Mouse (Mus musculus): ENCODE results near the gene Ppp1r14b. TPM values are rescaled to one million over a fixed set of nuclear protein-coding genes. Genes with fewer than 3 reads are reported as not detected.

Gene Ppp1r14b
- polyA plus RNA-seq, 1 experiment from 2014 or later: 60.5 TPM

GRCm38 (mm10) chr19:6942249-6942691, 32.5 kb upstream of the Ppp1r14b start, which contains the start of gene Gpr137:
Gpr137 (minus strand) TSS chr19:6942480.
- WGBS: under 1% methylated on average over 27 of the region's 27 CpGs
- H3K4me3 ChIP-seq (ENCODE audit: low read depth, low read length): peak within 1 kb of the TSS; percentile 84

GRCm38 (mm10) chr19:6942764-6943163, 32.0 kb upstream of the Ppp1r14b start:
- H3K36me3 ChIP-seq (ENCODE audit: insufficient read depth, low read length): no peaks in the 10 kb centered on the region
- ATAC-seq: no peak
- peak overlapping the region; percentile 61; the same call in 1 of the 2 replicates for H3K9ac ChIP-seq (replicated peaks; ENCODE audit: low read depth)
- peaks cover 4% of the 10 kb centered on the region for H3K4me1 ChIP-seq (ENCODE audit: insufficient read depth, low read depth, low read length)
- H3K9me3 ChIP-seq (ENCODE audit: low read length): no peaks in the 10 kb centered on the region
- H3K4me2 ChIP-seq (replicated peaks; ENCODE audit: low read depth, low read length): peak overlapping the region; percentile 92
- H3K27me3 ChIP-seq (replicated peaks; ENCODE audit: insufficient read depth, low read length): no peaks in the 10 kb centered on the region
- TF ChIP-seq CTCF (IDR thresholded peaks at IDR 0.05) (no peak), EP300 (IDR thresholded peaks at IDR 0.05) (no peak)
- WGBS: 26% methylated on average over 5 of the region's 5 CpGs
- H3K4me3 ChIP-seq (ENCODE audit: low read depth, low read length): peak overlapping the region; percentile 84
- H3K27ac ChIP-seq (ENCODE audit: low read length): peak overlapping the region; percentile 93
- no peak for DNase-seq (ENCODE audit: low spot score)

More at GRCm38 (mm10) chr19:6942249-6942691, 32.5 kb upstream of the Ppp1r14b start, which contains the start of gene Gpr137:
- no peak for TF ChIP-seq EP300 (IDR thresholded peaks at IDR 0.05)
- TF ChIP-seq CTCF (IDR thresholded peaks at IDR 0.05): no peak; the same call in 1 of the 2 replicates
- ATAC-seq (peak; percentile 93), DNase-seq (ENCODE audit: low spot score) (peak; percentile 97)
- H3K9ac ChIP-seq (replicated peaks; ENCODE audit: low read depth): peak within 1 kb of the TSS; percentile 61
- H3K36me3 ChIP-seq (ENCODE audit: insufficient read depth, low read length): no peaks in the 10 kb centered on the region
- H3K4me2 ChIP-seq (replicated peaks; ENCODE audit: low read depth, low read length): peak within 1 kb of the TSS; percentile 92
- peak within 1 kb of the TSS; percentile 93 for H3K27ac ChIP-seq (ENCODE audit: low read length)
- no peaks in the 10 kb centered on the region for H3K9me3 ChIP-seq (ENCODE audit: low read length)
- H3K27me3 ChIP-seq (replicated peaks; ENCODE audit: insufficient read depth, low read length): no peaks in the 10 kb centered on the region
- peaks cover 4% of the 10 kb centered on the region for H3K4me1 ChIP-seq (ENCODE audit: insufficient read depth, low read depth, low read length)

GRCm38 (mm10) chr19:6943709-6944108, 31.1 kb upstream of the Ppp1r14b start:
- 92% methylated on average over 6 of the region's 6 CpGs for WGBS
- H3K27ac ChIP-seq (ENCODE audit: low read length): no peak overlapping the region
- no peak for ATAC-seq

GRCm38 (mm10) chr19:6947742-6948141, 27.0 kb upstream of the Ppp1r14b start:
- ATAC-seq (no peak), DNase-seq (ENCODE audit: low spot score) (no peak)
- no peak overlapping the region for H3K9ac ChIP-seq (replicated peaks; ENCODE audit: low read depth)
- no peak for TF ChIP-seq CTCF (IDR thresholded peaks at IDR 0.05)
- TF ChIP-seq EP300 (IDR thresholded peaks at IDR 0.05): no peak
- H3K4me1 ChIP-seq (ENCODE audit: insufficient read depth, low read depth, low read length): peaks cover 5% of the 10 kb centered on the region
- no peak overlapping the region for H3K27ac ChIP-seq (ENCODE audit: low read length)
- H3K4me3 ChIP-seq (ENCODE audit: low read depth, low read length): no peak overlapping the region
- H3K4me2 ChIP-seq (replicated peaks; ENCODE audit: low read depth, low read length): no peak overlapping the region
- no peaks in the 10 kb centered on the region for H3K36me3 ChIP-seq (ENCODE audit: insufficient read depth, low read length)
- no peaks in the 10 kb centered on the region for H3K9me3 ChIP-seq (ENCODE audit: low read length)
- 61% methylated on average over 4 of the region's 4 CpGs for WGBS
- no peaks in the 10 kb centered on the region for H3K27me3 ChIP-seq (replicated peaks; ENCODE audit: insufficient read depth, low read length)

More at GRCm38 (mm10) chr19:6943709-6944108, 31.1 kb upstream of the Ppp1r14b start:
- H3K9me3 ChIP-seq (ENCODE audit: low read length): no peaks in the 10 kb centered on the region
- no peaks in the 10 kb centered on the region for H3K27me3 ChIP-seq (replicated peaks; ENCODE audit: insufficient read depth, low read length)
- H3K4me2 ChIP-seq (replicated peaks; ENCODE audit: low read depth, low read length): no peak overlapping the region
- TF ChIP-seq EP300 (IDR thresholded peaks at IDR 0.05): no peak
- no peak for TF ChIP-seq CTCF (IDR thresholded peaks at IDR 0.05)
- H3K4me3 ChIP-seq (ENCODE audit: low read depth, low read length): no peak overlapping the region
- H3K9ac ChIP-seq (replicated peaks; ENCODE audit: low read depth): no peak overlapping the region
- DNase-seq (ENCODE audit: low spot score): no peak
- peaks cover 4% of the 10 kb centered on the region for H3K4me1 ChIP-seq (ENCODE audit: insufficient read depth, low read depth, low read length)
- H3K36me3 ChIP-seq (ENCODE audit: insufficient read depth, low read length): no peaks in the 10 kb centered on the region

GRCm38 (mm10) chr19:6948186-6948585, 26.6 kb upstream of the Ppp1r14b start:
- ATAC-seq: no peak
- Histone ChIP-seq H3K4me2 (replicated peaks; ENCODE audit: low read depth, low read length) (no peak overlapping the region), H3K36me3 (ENCODE audit: insufficient read depth, low read length) (no peaks in the 10 kb centered on the region), H3K9ac (replicated peaks; ENCODE audit: low read depth) (no peak overlapping the region), H3K4me3 (ENCODE audit: low read depth, low read length) (no peak overlapping the region), H3K4me1 (ENCODE audit: insufficient read depth, low read depth, low read length) (peaks cover 6% of the 10 kb centered on the region; the same call in 1 of the 2 replicates), H3K27ac (ENCODE audit: low read length) (no peak overlapping the region), H3K27me3 (replicated peaks; ENCODE audit: insufficient read depth, low read length) (no peaks in the 10 kb centered on the region), H3K9me3 (ENCODE audit: low read length) (no peaks in the 10 kb centered on the region)
- TF ChIP-seq CTCF (IDR thresholded peaks at IDR 0.05) (no peak), EP300 (IDR thresholded peaks at IDR 0.05) (no peak)
- whole genome bisulfite sequencing: 80% methylated on average over 4 of the region's 4 CpGs
- DNase-seq (ENCODE audit: low spot score): no peak

GRCm38 (mm10) chr19:6949532-6949931, 25.2 kb upstream of the Ppp1r14b start:
- H3K9ac ChIP-seq (replicated peaks; ENCODE audit: low read depth): no peak overlapping the region
- 83% methylated on average over 5 of the region's 5 CpGs for WGBS
- H3K4me3 ChIP-seq (ENCODE audit: low read depth, low read length): no peak overlapping the region
- H3K27ac ChIP-seq (ENCODE audit: low read length): no peak overlapping the region
- no peaks in the 10 kb centered on the region for H3K36me3 ChIP-seq (ENCODE audit: insufficient read depth, low read length)
- ATAC-seq (no peak), DNase-seq (ENCODE audit: low spot score) (no peak)
- TF ChIP-seq CTCF (IDR thresholded peaks at IDR 0.05): no peak
- no peak for TF ChIP-seq EP300 (IDR thresholded peaks at IDR 0.05)
- no peak overlapping the region for H3K4me2 ChIP-seq (replicated peaks; ENCODE audit: low read depth, low read length)
- H3K4me1 ChIP-seq (ENCODE audit: insufficient read depth, low read depth, low read length): peaks cover 16% of the 10 kb centered on the region; the same call in 1 of the 2 replicates
- no peaks in the 10 kb centered on the region for H3K9me3 ChIP-seq (ENCODE audit: low read length)
- H3K27me3 ChIP-seq (replicated peaks; ENCODE audit: insufficient read depth, low read length): no peaks in the 10 kb centered on the region

Measured in lung, postnatal 0 days (tissue).